In genomic region chr4:78234681-78235080, GRCm38 (mm10) we compare ENCODE assay signal across 21 mouse cellular contexts. TPM values are rescaled to one million over a fixed set of nuclear protein-coding genes. Genes with fewer than 3 reads are reported as not detected.
"Had no signal": no experiment of that assay in that cellular context is flagged by ENCODE, and none has a peak within 500 bp of the region (broad histone marks: within the 10 kb centered on the region; RNA-seq: fewer than 3 reads in every experiment).

No protein-coding gene starts in this region.

- H3K27me3 ChIP-seq: limb, embryonic 13.5 days; liver, embryonic 12.5 days; liver, embryonic 15.5 days had no signal

- H3K36me3 ChIP-seq: limb, embryonic 10.5 days; limb, embryonic 13.5 days; liver, embryonic 12.5 days; liver, embryonic 15.5 days had no signal

- H3K4me2 ChIP-seq: limb, embryonic 13.5 days; liver, embryonic 12.5 days; liver, embryonic 15.5 days; midbrain, embryonic 11.5 days had no signal

- H3K27ac ChIP-seq: limb, embryonic 10.5 days; limb, embryonic 13.5 days; liver, embryonic 12.5 days; liver, embryonic 15.5 days; stomach, postnatal 0 days had no signal

- ATAC-seq: liver, embryonic 12.5 days had no signal

- DNase-seq: kidney, postnatal 14 days; kidney, postnatal 4 days; liver; lung, adult 2 months; lung, postnatal 14 days; lung, postnatal 4 days; midbrain, embryonic 14.5 days; right cerebral cortex, adult 18-20 months; right cerebral cortex, postnatal 14 days; right cerebral cortex, postnatal 4 days; thymus, adult 2 months; thymus, postnatal 14 days; thymus, postnatal 4 days had no signal

- H3K9ac ChIP-seq: limb, embryonic 13.5 days; liver, embryonic 12.5 days; liver, embryonic 15.5 days had no signal

- H3K4me1 ChIP-seq: limb, embryonic 10.5 days; limb, embryonic 13.5 days; liver, embryonic 12.5 days; liver, embryonic 15.5 days had no signal

- H3K9me3 ChIP-seq: limb, embryonic 10.5 days; limb, embryonic 13.5 days; liver, embryonic 12.5 days; liver, embryonic 15.5 days had no signal

- H3K4me3 ChIP-seq: limb, embryonic 10.5 days; limb, embryonic 13.5 days; liver, embryonic 12.5 days; liver, embryonic 15.5 days had no signal

RNA-seq across cellular contexts. Expression of gene Ptprd, which starts 22.9 kb away (rescaled TPM):
- total RNA-seq: megakaryocyte progenitor cell, adult 5-6 weeks; megakaryocyte-erythroid progenitor cell, adult 5-6 weeks had no signal
